Mouse (Mus musculus) v-Abl transformed pro-B cells (cell line): Measurements from ENCODE around the gene St6galnac3.

Source experiments
- in situ Hi-C, 2 experiments: fragments of 400-800 bp; cut with MboI; formaldehyde crosslinking; loops; one replicate each; pipeline ENCODE4 v1.15.1; 2025; ENCODE audit not compliant: unreplicated experiment in 2 of 2

Gene St6galnac3

DNA sequence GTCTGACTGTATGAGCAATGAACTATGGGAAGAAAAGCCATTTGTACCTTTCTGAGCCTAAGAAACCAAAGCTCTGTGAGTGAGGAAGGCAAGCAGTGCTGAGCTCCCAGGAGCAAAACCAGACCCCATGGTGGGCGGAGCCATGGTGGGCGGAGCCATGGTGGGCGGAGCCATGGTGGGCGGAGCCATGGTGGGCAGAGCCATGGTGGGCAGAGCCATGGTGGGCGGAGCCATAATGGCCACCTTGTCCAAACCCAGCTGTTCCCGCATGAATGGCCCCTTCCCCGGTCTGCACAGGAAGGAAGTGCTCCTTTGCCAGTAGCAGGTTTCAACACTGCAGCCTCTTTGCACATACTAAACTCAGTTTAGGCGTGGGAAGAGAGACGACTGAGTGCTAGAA is 411.4 kb downstream of the St6galnac3 start:
- in situ Hi-C loops, result no loop called here

GRCm38 (mm10) chr3:153313167-153313566 is 411.8 kb downstream of the St6galnac3 start:
- in situ Hi-C loops, result no loop called here

GRCm38 (mm10) chr3:153312006-153312405 is 413.0 kb downstream of the St6galnac3 start:
- in situ Hi-C loops, result no loop called here

GRCm38 (mm10) chr3:153308379-153308778 is 416.6 kb downstream of the St6galnac3 start:
- in situ Hi-C loops, result no loop called here

GRCm38 (mm10) chr3:153305153-153305552 is 419.8 kb downstream of the St6galnac3 start:
- in situ Hi-C loops, result no loop called here

DNA sequence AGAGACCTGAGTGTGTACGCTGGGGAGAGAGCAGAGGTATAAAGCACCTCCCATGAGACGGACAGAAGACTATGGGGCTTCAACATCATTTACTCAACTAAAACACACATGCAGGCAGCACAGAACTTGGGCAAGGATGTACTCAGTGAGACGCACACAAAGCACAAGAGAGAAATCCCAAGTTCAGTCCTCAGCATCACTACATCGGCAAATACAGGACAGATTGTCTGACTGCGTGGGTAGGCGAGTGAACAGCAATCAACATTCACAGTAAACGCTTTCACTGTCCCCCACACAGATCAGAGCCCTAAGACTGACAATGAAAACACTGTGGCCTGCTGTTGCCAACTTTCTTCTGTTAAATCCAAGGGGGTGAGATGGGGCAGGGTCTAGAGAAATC is 422.6 kb downstream of the St6galnac3 start:
- in situ Hi-C loops, result no loop called here

DNA sequence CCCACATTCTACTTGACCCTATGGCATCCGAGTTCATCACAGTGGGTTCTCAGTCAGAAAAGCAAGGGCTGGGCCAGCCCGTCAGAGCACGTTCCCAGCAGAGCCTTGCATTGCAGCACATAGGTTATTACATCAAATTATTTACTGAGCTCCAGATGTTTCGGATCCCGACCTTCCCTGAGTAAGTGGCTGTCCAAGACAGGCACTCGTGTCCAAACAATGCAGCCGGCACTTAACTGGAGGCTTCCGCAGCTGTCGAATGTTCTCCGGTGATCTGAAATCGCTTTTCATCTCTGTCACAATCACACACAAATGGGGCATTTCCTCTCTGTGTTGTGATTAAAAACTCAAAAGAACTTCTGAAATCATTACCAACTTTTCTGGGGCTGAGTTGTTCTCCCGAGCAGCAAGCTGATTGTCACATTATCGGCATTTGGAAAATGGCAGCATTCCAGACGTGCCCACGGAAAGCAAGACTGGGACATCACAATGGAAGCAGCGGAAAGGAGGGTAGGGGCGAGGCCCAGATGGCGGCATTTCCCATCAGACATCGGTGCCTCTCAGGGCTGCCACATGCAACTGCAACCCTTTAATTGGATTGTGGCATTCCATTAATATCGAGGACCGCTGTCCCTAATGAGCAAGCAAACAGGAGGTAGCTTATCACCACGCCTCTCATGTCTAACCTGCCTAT is 428.5 kb downstream of the St6galnac3 start:
- in situ Hi-C loops, result no loop called here

DNA sequence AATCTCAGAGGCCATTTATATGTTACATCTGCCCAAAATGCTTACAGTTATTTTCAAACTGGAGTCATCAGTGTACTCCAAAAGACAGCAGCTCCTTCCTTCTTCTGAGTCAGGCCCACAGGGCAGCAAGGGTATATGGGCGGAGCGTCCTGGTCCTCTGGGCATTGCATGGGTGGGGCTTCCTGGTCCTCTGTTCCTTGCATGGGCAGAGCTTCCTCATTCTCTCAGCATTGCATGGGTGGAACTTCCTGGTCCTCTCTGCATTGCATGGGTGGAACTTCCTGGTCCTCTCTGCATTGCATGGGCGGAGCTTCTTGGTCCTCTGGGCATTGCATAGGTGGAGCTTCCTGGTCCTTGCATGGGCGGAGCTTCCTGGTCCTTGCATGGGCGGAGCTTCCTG is 432.1 kb downstream of the St6galnac3 start:
- in situ Hi-C loops, result no loop called here

DNA sequence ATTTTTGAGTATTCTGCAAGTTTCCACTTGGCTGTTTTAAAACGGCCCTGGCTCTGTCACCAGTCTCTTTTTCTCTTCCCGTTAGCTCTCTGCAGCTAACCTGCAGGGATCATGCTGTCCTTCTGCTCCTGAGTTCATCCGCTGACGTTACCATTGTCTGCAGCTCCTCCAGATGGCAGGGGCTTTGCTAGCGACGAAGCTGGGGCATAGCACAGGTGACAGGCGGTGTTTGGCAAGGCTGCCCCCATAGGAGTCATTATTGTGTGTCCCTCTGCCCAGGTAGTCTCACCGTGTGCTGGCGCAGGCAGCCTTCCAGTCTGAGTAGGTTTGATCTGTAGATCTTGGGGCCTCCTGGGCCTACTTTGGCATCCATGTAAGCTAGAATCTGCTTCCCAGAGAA is 432.6 kb downstream of the St6galnac3 start:
- in situ Hi-C loops, result no loop called here

- in situ Hi-C loops, result no loop called here
These were observed 433.4 kb downstream of the St6galnac3 start for GRCm38 (mm10) chr3:153291406-153292045.

DNA sequence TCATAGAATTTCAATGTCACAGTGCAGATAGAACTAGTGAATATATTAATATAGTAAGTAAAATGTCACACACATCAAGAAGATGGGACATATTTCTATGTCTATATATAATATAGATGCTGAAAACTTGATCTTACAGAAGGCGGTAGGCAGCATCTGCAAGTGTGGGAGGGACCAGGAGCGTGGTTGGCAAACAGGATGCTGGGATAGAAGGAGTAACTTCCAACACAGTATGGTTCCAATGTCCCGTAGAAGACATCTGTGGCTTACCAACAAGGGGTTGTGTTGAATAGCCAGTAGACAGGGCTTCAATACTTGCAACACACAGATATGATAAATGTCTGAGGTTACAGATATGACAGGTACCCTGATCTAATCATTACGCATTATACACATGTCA is 435.0 kb downstream of the St6galnac3 start:
- in situ Hi-C loops, result no loop called here

DNA sequence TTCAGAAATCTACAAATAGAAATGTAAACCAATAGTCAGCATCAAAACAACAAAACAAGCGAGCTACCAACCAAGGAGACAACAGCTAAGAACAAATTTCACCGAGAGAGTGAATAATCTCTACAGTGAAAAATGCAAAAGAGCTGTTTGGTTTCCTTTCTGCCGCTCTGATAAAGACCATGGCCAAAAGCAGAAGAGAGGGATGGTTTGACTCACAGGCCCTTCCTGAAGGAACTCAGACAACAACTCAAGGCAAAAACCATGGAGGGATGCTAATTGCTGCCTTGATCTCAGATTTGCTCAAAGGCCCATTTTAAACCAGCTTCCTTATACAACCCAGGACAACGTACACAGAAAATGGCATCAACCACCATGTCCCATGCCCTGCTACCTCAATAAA is 437.4 kb downstream of the St6galnac3 start:
- in situ Hi-C loops, result no loop called here

DNA sequence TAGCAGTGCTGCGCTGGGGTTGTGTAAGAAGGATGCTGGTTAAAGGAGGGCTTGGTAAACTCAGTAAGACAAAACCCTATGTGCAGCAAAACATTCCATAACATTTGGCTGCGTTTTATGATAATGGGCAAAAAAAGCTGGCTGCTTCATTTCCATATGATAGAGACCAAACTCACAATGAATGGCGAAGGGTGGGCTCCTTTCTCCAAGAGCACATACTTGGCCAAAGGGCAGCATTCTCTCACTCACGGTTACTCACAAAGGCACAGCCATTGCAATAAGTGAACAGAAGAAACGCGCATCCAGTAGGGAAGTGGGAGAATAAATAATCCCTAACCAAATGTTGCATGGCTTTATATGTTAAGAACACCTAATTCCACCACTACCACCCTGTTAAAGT is 437.9 kb downstream of the St6galnac3 start:
- in situ Hi-C loops, result no loop called here

DNA sequence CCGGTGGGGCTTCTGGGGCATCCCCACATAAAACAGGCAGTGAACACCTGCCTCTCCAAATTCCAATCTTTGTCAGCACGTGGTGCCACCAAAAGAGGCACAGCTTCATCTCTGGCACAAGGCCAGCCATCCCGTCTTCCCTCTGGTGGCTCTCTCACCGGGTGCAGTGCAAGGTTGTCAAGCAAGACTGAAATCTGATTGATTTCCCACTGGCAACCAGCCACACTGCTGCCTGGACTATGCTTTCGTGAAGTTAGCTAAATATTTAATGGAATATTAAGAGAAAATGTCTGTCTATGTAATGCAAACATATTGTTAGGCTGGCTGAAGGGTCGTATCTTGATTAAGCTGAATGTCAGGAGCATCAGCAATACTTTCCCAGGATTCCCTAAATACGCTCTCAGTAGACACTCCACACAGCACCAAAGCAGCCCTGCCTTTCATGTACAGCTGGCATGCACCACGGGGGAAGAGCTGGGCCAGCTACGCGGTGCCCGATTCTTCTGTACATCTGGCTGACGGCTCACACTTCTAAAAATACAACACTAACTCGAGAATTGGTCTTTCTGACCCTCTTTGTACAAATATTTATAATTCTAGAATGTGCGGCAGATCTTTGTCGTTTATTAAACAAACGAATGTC is 442.7 kb downstream of the St6galnac3 start:
- in situ Hi-C loops, result no loop called here

GRCm38 (mm10) chr3:153278249-153278648 is 446.7 kb downstream of the St6galnac3 start:
- in situ Hi-C loops, result no loop called here

DNA sequence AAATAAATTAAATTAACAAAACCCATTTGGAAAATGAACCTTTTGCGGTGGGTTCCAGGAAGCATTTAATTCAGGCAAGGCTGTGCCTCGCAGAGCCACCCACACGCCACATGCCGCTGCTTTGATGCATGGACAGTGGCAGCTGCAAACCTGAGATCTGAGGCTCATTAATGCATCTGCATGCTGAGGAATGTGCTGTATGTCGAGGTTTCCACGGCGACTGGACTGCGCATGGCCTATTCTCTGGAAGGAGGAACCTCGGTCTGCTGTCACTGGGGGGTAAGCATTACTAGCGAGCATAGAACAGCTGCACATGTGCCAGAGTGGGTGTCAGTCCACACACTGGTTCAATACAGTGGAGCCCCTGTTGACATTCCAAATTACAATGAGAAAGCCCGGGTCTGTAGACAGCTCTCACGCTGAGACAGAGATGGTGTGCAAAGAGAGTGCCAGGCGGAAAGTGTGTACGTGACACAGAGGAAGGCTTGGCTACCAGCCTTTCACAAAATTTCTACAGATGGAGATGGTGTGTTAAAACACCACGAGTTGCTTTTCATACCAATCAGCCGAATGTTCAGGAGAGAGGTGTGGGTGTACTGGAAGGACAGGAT is 447.5 kb downstream of the St6galnac3 start:
- in situ Hi-C loops, result no loop called here

DNA sequence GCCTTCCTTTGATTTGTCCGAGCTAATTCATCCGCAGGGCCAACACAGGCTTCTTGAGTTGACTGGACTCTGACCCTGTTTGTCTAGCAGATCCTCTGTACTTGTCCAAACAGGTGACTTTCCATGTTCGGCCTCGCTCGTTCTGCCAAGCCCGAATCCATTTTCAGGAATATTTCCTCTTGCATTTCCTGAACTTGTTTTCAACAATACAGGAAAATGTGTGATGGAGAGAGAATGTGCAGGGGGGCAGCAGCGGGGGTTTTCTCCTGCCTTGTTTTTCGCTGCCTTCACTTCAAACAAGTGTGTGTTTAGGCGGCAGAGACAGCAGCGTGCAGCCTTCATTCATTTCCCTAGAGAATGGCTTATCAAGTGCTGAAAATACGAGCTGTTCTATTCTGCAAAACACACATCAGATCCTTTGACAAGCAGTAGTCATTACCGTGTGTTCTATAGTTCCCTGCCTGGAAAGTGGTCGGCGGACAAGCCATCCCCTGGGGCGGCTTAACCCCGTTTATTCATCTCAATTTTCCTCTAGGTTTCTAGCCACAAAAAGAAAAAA is 448.1 kb downstream of the St6galnac3 start:
- in situ Hi-C loops, result no loop called here

DNA sequence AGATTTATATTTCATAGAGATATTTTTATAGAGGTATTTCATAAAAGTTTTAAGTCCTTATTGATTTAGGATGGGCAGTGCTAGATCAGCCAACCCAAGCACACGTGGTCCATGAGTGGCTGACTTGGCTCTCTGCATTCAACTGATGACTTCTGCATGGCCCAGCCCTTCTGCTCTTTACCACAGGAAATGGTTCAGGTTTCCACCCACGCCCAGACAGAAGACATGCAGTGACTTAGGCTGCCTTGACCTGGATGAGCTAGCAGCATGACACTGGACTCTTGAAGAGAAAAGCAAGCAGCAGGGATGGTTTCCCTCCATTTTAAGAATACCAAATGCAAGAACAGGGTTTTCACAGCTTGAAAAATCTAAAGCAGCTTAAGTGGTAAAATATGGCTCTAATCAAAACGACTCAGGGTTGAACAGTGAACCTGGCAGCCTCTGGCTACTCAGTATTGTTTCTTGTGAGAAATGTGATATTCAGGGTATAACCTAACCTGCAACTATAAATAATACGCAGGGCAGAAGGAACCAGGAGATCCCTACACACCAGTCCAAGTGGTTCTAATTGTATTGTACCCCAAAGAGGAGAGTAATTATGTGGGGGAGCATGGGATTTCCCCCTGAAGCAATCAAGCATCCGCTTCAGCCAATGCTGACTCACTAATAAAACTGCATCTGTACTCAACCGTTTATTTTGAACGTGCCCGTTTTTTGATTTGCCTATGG is 448.7 kb downstream of the St6galnac3 start:
- in situ Hi-C loops, result no loop called here

GRCm38 (mm10) chr3:153272241-153272640 is 452.7 kb downstream of the St6galnac3 start:
- in situ Hi-C loops, result no loop called here

DNA sequence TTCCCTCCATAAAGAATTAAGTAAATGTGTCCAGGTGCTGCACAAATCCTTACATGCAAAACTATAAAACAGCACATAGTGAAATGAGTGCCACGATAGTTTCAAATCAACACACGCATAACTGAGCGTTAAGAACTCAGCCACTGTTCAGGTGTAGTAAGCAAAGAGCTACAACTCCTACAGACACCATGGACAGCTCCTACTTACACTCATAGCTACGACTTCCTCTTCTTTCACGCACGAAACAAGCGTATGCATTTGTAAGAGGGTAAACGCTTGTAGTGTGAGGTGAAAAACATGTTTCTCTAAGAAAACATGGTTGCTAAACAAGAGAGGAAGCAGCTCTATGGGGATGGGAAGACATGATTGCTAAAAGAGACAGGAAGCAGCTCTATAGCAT is 457.6 kb downstream of the St6galnac3 start:
- in situ Hi-C loops, result no loop called here

DNA sequence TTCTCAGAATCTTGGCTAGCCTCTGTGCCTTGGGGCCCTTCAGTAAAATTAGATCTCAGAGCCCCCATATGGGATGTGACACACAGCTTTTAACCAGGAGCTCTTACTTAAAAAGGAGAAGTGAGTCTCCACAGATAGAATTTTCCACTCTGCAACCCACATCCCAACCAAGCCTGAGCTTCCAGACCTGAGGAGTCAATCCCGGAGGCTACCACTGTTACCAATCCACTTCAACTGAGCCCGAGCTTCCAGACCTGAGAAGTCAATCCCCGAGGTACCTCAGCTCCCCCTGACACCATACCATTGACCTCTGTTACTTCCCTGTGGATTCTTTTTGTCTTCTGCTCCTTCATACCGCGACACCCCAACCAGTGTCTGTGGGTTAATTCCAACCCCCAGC is 463.0 kb downstream of the St6galnac3 start:
- in situ Hi-C loops, result no loop called here
